Mouse (Mus musculus) small intestine, adult 2 months (tissue): ENCODE measurements around the gene Bahcc1. TPM values are rescaled to one million over a fixed set of nuclear protein-coding genes. Genes with fewer than 3 reads are reported as not detected.

Experiments used
- H3K27ac ChIP-seq: fragments of 200-500 bp; 2 replicates; pipeline ENCODE4 v1.5.1; 2012; ENCODE audit warnings: low read depth, low read length, control low read depth, inconsistent platforms; ENCODE audit not compliant: insufficient read depth
- H3K27me3 ChIP-seq: fragments of 200-500 bp; 2 replicates; pipeline ENCODE4 v1.6.1; 2012; ENCODE audit warnings: mild to moderate bottlenecking, moderate library complexity, low read length, inconsistent platforms; ENCODE audit not compliant: control insufficient read depth, insufficient read depth
- H3K36me3 ChIP-seq: fragments of 200-500 bp; 2 replicates; pipeline ENCODE4 v1.6.1; 2012; ENCODE audit warnings: mild to moderate bottlenecking, low read length, control low read depth, inconsistent platforms; ENCODE audit not compliant: control insufficient read depth, insufficient read depth
- H3K4me1 ChIP-seq: fragments of 200-500 bp; 2 replicates; pipeline ENCODE4 v1.6.1; 2012; ENCODE audit warnings: low read length, inconsistent platforms, mixed read lengths; ENCODE audit not compliant: control insufficient read depth, insufficient read depth, insufficient read length
- H3K4me3 ChIP-seq: fragments of 200-500 bp; 2 replicates; pipeline ENCODE4 v1.5.1; 2012; ENCODE audit warnings: low read depth, mild to moderate bottlenecking, control low read depth, inconsistent platforms, low read length, moderate library complexity
- CTCF ChIP-seq: fragments of 200-500 bp; IDR thresholded peaks from 2 replicates; pipeline ENCODE4 v1.5.1; 2012; ENCODE audit warnings: low read depth, mild to moderate bottlenecking, control low read depth, inconsistent platforms, low read length, moderate library complexity, mixed read lengths; ENCODE audit not compliant: insufficient replicate concordance, insufficient read length; ENCODE audit errors: extremely low read depth
- POLR2A ChIP-seq: fragments of 200-500 bp; IDR thresholded peaks from 2 replicates; pipeline ENCODE4 v1.6.1; 2012; ENCODE audit warnings: low read depth, mild to moderate bottlenecking, control low read depth, inconsistent platforms, low read length, moderate library complexity
- WGBS: fragments of 180-500 bp; shearing (Covaris S2); methylation state at CpG from one replicate; pipeline ENCODE4 v1.1.7; 2018; 5-methylcytosine and 5-hydroxymethylcytosine counted together
- polyA plus RNA-seq: library from polyadenylated mRNA; depleted of rRNA; stranded (reverse); fragments of >200 nt; gene quantifications from 2 replicates; pipeline ENCODE4 v1.2.3, GENCODE M21; 2012; rRNA removed

Bahcc1 gene
- polyA plus RNA-seq, result 7.0 and 15.4 TPM in 2 replicates

DNA sequence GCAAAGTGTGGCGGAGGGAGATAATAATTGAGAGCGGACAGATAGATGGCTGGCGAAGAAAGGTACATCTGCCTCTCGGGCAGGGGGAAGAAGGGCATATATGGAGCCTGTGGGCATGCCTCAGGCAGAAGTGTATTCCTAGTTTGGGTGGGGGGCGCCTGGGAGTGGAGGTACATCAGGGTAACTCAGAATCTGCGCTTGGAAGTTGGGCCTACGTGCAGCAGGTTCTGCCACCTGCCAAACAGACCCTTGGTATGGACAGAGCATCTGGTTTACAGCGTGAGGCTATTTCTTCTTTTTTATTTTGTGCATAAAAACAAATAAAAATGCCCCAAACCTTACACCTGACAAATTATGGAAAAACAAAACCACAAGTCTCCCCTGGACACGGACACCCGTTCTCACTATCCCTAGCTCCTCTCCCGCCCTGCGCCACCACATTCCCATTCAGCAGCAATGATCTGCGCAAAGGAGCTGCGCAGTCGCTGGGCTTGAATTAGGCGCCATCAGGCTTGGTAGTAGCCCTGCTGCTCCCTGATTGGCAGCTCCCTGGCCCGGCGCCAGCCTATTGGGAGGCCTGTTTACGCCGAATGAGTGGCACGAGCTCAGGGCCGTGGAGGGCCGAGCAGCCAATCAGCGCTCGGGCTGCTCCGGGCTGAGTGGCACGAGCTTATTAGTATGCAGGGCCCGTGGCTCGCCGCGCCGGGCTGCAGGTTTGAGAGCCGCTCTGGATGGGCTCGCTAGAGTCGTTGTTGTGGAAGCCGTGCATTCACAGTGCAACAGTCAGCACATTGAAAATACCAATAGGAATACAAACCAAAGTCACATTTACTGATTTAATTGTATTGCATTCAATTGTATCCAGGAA lies at the start of gene Bahcc1:
TSS of gene Bahcc1 (plus strand) at position 718 of the 868 bp plus-strand sequence.
- H3K36me3 ChIP-seq, result no peaks in the 10 kb centered on the region
- peaks cover 18% of the 10 kb centered on the region for H3K4me1 ChIP-seq
- 1% methylated on average over 36 of the region's 36 CpGs for WGBS
- no peak for TF ChIP-seq CTCF
- peak; percentile 95 for TF ChIP-seq POLR2A
- peak within 1 kb of the TSS; percentile 80 for H3K4me3 ChIP-seq
- peak within 1 kb of the TSS; percentile 82 for H3K27ac ChIP-seq
- no peaks in the 10 kb centered on the region for H3K27me3 ChIP-seq

DNA sequence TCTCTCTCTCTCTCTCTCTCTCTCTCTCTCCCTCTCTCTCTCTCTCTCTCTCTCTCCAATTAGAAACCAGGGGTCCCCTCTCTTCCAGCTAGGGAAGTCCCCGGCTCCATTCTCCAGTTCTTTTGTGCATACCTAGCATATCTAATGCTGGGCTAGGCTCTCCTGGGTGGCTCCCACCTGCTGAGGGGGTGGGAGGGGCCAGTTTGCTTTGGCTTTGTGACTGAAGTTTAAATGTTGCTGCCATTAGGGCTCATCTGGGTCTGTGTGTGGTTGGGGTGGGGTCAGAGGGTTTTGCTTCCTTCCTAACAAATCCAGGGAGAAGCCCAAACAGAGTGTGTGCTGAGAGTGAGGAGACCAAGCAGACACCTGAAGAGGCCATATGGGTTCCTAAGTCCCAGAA lies 49.6 kb upstream of the Bahcc1 start:
- peaks cover 12% of the 10 kb centered on the region for H3K4me1 ChIP-seq
- WGBS, result 67% methylated on average over 1 of the region's 1 CpGs
- H3K27me3 ChIP-seq, result no peaks in the 10 kb centered on the region
- TF ChIP-seq CTCF (no peak), POLR2A (no peak)
- no peak overlapping the region for H3K4me3 ChIP-seq
- no peak overlapping the region for H3K27ac ChIP-seq
- 0 out of 2 replicates have a peak, but pooled peaks cover 4% of the 10 kb centered on the region for H3K36me3 ChIP-seq

DNA sequence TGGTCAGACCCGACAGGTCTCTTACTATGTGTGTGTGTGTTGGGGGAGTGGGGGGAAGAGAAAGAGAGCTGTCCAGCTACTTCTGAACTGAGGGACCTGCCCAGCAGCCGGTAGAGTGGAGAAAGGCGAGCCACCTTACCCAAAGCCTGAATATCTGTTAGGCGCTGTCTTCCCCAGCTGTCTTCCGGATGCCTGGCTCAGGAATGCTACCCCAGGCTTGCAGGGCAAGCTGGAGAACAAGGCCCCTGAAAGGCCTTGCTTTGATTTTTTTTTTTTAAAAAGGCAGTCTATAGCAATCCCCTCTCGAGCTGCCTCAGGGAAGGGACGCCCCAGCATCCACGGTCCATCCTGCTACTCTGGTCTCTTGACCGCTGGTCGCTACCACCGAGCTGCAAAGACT lies 49.0 kb upstream of the Bahcc1 start:
- H3K27ac ChIP-seq, result no peak overlapping the region
- 0 out of 2 replicates have a peak, but pooled peaks cover 4% of the 10 kb centered on the region for H3K36me3 ChIP-seq
- TF ChIP-seq POLR2A, result no peak
- TF ChIP-seq CTCF, result no peak
- no peaks in the 10 kb centered on the region for H3K27me3 ChIP-seq
- peaks cover 12% of the 10 kb centered on the region for H3K4me1 ChIP-seq
- no peak overlapping the region for H3K4me3 ChIP-seq
- WGBS, result 88% methylated on average over 11 of the region's 11 CpGs

DNA sequence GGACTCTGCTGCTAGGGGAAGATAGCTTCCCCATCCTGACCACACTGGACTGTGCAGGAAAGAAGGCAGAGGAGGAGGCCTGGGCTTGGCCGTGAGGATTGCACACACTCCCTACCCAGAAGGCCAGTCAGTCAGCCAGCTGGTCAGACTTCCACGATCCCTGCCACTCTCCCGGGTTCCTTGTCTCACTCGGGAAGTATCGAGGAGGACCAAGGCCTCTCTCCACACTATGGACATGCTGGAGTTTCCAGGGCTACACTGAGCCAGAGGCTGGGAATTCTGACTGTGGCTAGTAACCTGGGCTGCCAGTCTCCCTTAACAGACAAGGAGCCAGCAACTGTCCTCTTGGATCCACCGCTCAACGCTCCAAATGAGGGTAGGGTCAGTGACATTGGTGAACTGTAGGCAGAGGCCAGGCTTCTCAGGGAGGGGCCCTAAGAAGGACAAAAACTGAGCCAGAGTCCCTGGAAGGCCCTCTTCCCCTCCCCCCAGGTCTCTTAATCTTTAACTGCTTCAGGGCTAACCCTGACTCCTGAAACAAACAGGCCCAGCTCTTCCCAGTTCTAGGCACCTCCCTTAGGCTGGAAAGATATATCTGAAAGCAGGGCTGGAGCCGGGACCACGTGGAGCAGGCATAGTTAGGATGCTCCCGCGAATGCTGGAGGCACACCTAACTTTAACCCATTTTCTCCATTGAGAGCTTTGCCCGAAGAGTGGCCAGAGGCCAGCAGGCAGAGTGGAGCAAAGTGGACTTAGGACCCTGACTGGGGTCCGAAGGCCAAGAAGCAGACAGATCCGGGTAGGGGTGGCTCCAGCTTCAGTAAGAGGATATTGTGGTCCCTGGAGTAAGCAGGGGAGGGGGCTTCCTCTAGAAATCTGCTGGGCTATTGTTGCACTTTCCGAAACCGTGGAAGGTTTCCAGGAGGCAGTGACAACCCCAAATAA lies 48.1 kb upstream of the Bahcc1 start:
- peak overlapping the region; percentile 97 for H3K27ac ChIP-seq
- H3K4me1 ChIP-seq, result peaks cover 7% of the 10 kb centered on the region
- TF ChIP-seq POLR2A (peak; percentile 36; the same call in 1 of the 2 replicates), CTCF (0 out of 2 replicates have a peak, but pooled peaks have one; percentile 4)
- no peaks in the 10 kb centered on the region for H3K27me3 ChIP-seq
- 16% methylated on average over 16 of the region's 16 CpGs for WGBS
- 0 out of 2 replicates have a peak, but pooled peaks cover 4% of the 10 kb centered on the region for H3K36me3 ChIP-seq
- peak overlapping the region; percentile 70 for H3K4me3 ChIP-seq

DNA sequence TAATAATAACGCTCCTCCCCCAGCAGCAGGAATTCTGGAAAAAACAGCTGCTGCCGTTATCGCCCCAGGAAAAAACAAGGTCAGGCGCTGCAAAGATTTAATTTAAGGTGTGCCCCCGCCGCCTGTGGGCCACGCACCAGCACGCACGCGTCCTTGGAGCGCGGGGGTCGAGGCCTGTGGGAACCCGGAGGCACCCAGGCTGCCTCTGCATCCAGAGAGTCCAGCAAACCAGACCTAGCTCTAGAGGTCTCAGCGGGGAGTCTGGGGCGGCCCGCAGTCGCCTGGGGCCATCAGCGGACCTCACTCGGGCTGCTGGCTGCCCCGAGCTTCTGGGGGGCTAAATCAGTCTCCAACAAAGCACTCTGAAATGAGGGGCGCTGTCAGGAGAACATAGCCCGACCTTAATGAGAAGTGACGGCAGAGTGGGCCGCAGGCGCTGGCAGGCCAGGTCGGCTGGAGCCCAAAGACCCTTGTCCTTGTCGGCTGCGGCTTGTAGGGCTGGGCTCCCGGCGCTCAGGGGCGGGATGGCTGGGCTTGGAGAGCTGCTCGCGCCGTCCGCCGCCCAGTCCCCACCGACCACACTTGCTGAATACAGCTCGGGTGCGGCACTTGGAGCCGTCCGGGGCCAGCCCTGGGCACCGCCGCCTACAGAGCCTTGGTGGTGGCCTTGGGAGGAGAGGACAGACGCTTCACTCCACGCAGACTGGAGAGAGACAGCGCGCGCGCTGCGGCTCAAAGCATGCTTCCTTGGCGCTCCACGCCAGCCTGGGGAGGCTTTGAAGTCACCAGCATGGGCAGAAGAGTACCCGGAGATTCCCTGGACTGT lies 47.2 kb upstream of the Bahcc1 start:
- TF ChIP-seq CTCF (no peak), POLR2A (no peak)
- 10% methylated on average over 54 of the region's 54 CpGs for WGBS
- Histone ChIP-seq H3K4me1 (peaks cover 10% of the 10 kb centered on the region), H3K36me3 (0 out of 2 replicates have a peak, but pooled peaks cover 4% of the 10 kb centered on the region), H3K27ac (peak overlapping the region; percentile 97), H3K4me3 (peak overlapping the region; percentile 70), H3K27me3 (no peaks in the 10 kb centered on the region)

DNA sequence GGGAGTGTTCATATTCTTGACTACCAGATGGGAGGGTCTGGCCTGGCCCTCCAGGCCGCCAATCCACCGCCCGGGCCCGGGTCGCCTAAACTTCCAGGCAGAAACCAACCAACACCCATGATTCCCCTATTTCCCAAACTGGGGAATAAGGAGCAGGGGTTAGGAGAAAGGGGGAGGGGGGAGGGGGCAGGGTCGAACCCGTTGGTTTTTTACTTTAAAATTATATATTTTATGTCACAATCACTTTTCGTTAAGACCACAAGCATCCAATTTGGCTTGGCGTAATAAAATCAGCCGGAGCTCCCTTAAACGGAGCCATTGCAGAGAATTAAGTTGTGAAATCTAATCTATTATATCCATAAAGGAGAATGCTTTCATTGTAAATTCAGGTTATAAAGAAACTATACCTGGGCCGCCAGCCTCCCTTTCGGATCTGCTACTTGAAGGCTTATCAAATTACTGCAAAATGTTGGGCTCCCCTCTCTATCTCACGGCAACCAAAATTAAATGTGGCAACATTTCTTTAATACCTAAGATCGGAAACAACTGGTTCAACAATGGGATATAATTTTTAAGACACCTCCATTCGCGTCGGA lies 46.5 kb upstream of the Bahcc1 start:
- H3K4me3 ChIP-seq, result peak overlapping the region; percentile 79
- 0 out of 2 replicates have a peak, but pooled peaks cover 4% of the 10 kb centered on the region for H3K36me3 ChIP-seq
- WGBS, result 16% methylated on average over 18 of the region's 18 CpGs
- H3K4me1 ChIP-seq, result peaks cover 14% of the 10 kb centered on the region
- no peaks in the 10 kb centered on the region for H3K27me3 ChIP-seq
- H3K27ac ChIP-seq, result peak overlapping the region; percentile 97
- TF ChIP-seq CTCF, result no peak
- TF ChIP-seq POLR2A, result no peak
